Mouse (Mus musculus): ENCODE measurements around the gene Myt1l.

DNA sequence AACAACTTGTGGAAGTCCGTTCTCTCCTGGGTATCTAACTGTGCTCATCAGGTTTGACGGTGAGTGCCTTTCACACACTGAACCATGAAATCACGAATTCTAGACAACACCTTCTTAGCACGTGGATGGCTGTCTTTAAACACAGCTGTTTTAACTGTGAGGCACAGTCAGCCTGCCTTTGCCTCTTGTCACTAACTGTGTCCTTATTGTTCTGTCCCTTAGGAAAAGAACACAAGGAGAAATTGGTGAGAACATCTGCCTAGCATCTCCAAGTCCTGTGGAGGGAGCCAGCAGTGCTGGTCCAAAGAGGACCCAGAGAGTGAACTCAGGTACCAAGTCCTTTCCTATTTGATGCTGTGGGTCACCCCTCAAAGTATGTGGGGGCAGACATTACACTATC is 115.9 kb downstream of the Myt1l start:
- no peak for TF ChIP-seq CTCF (IDR thresholded peaks at IDR 0.05; ENCODE audit: borderline replicate concordance, control insufficient read depth, extremely low read depth, insufficient read depth, low read length, poor library complexity)
- no peak for TF ChIP-seq POLR2A (IDR thresholded peaks at IDR 0.05; ENCODE audit: control insufficient read depth, extremely low read depth, insufficient read depth, low read length, poor library complexity)

Measured in thymus, adult 2 months (tissue).